ENCODE assay signal across 22 mouse cellular contexts in genomic region chr17:64467297-64467696, GRCm38 (mm10).
DNase-seq lines count a peak whose midpoint lies in the region; ATAC-seq and TF ChIP-seq lines count a peak whose summit lies in the region.
"Had no signal": no experiment of that assay in that cellular context is flagged by ENCODE, and none has a peak within 500 bp of the region (broad histone marks: within the 10 kb centered on the region; RNA-seq: fewer than 3 reads in every experiment).

No protein-coding gene starts in this region.

- no peak for TF ChIP-seq CTCF in left cerebral cortex, adult 2 months (IDR thresholded peaks at IDR 0.05)

- peaks cover 10% of the 10 kb centered on the region for H3K4me1 ChIP-seq in kidney, embryonic 15.5 days
- peaks cover 23% of the 10 kb centered on the region for H3K4me1 ChIP-seq in neural tube, embryonic 13.5 days (replicated peaks)
- no peaks in the 10 kb centered on the region; a peak in 1 of 4 replicates for H3K4me1 ChIP-seq in ES-E14 (ENCODE audit: control insufficient read depth in 2 of 2, insufficient read depth in 2 of 2, low read length in 2 of 2, poor library complexity in 1 of 2)
- peaks cover 26% of the 10 kb centered on the region for H3K4me1 ChIP-seq in limb, embryonic 10.5 days

- no peak overlapping the region for H3K9ac ChIP-seq in kidney, embryonic 15.5 days
- no peak overlapping the region for H3K9ac ChIP-seq in neural tube, embryonic 13.5 days
- H3K9ac ChIP-seq in ES-E14 (ENCODE audit: insufficient read depth, low read depth, low read length, poor library complexity, severe bottlenecking) = 0 out of 2 replicates have a peak overlapping the region, but pooled peaks have one; percentile 46
- H3K9ac ChIP-seq: forebrain, embryonic 13.5 days; hindbrain, embryonic 14.5 days had no signal

- H3K4me2 ChIP-seq in kidney, embryonic 15.5 days = no peak overlapping the region
- H3K4me2 ChIP-seq in neural tube, embryonic 13.5 days = no peak overlapping the region
- H3K4me2 ChIP-seq: forebrain, embryonic 13.5 days; hindbrain, embryonic 14.5 days had no signal

- in situ Hi-C loops in ES-E14 (cut with MboI; ENCODE audit: low sequenced_read_pairs in 2 of 2, unreplicated experiment in 2 of 2) = no loop called here

- H3K27ac ChIP-seq in kidney, embryonic 15.5 days = no peak overlapping the region
- H3K27ac ChIP-seq in neural tube, embryonic 13.5 days (replicated peaks) = no peak overlapping the region
- H3K27ac ChIP-seq in ES-E14 (ENCODE audit: insufficient read depth, low read depth, low read length, poor library complexity, severe bottlenecking) = no peak overlapping the region
- H3K27ac ChIP-seq in limb, embryonic 10.5 days = no peak overlapping the region
- no peak overlapping the region for H3K27ac ChIP-seq in left cerebral cortex, adult 2 months
- H3K27ac ChIP-seq: forebrain, embryonic 10.5 days; forebrain, embryonic 13.5 days; heart, adult 2 months; heart, embryonic 10.5 days; hindbrain, embryonic 14.5 days; hindbrain, postnatal 0 days had no signal

- 0 out of 2 replicates have a peak, but pooled peaks have one; percentile 33 for ATAC-seq in kidney, embryonic 15.5 days (replicated peaks; ENCODE audit: low FRiP score)
- peak; percentile 49; the same call in 1 of the 2 replicates for ATAC-seq in neural tube, embryonic 13.5 days (ENCODE audit: low read depth)
- ATAC-seq: CD4-positive, CD25-positive, alpha-beta regulatory T cell, adult 4 months; forebrain, embryonic 13.5 days; forebrain, embryonic 16.5 days; hindbrain, postnatal 0 days; inflammation-experienced regulatory T-cells, adult 6 months had no signal

- H3K27me3 ChIP-seq in kidney, embryonic 15.5 days = 0 out of 2 replicates have a peak, but pooled peaks cover 2% of the 10 kb centered on the region
- no peaks in the 10 kb centered on the region for H3K27me3 ChIP-seq in neural tube, embryonic 13.5 days
- no peaks in the 10 kb centered on the region for H3K27me3 ChIP-seq in limb, embryonic 10.5 days (ENCODE audit: low read depth, poor library complexity, severe bottlenecking)
- H3K27me3 ChIP-seq: forebrain, embryonic 13.5 days had no signal

- intact Hi-C loops in left cerebral cortex, adult 2 months (cut with DNase I) = no loop called here

- no peaks in the 10 kb centered on the region for H3K9me3 ChIP-seq in kidney, embryonic 15.5 days (replicated peaks)
- no peaks in the 10 kb centered on the region for H3K9me3 ChIP-seq in neural tube, embryonic 13.5 days
- H3K9me3 ChIP-seq in ES-E14 (ENCODE audit: control insufficient read depth, insufficient read depth, low read depth, low read length) = no peaks in the 10 kb centered on the region
- no peaks in the 10 kb centered on the region for H3K9me3 ChIP-seq in limb, embryonic 10.5 days (replicated peaks)
- H3K9me3 ChIP-seq: forebrain, embryonic 10.5 days; forebrain, embryonic 13.5 days; heart, embryonic 10.5 days had no signal

- 53% methylated on average over 12 of the region's 12 CpGs for WGBS in kidney, embryonic 15.5 days
- 67% methylated on average over 10 of the region's 12 CpGs for WGBS in neural tube, embryonic 13.5 days
- 76% methylated on average over 10 of the region's 12 CpGs for WGBS in limb, embryonic 10.5 days

- no peak for DNase-seq in kidney, postnatal 36 days
- DNase-seq in neural tube, embryonic 10.5 days (ENCODE audit: extremely low spot score, low spot score) = no peak
- peak; percentile 11 for DNase-seq in ES-E14 (ENCODE audit: low read depth, low spot score)
- DNase-seq in limb, embryonic 10.5 days (ENCODE audit: low spot score) = no peak
- DNase-seq in left cerebral cortex, adult 2 months (ENCODE audit: extremely low spot score in 1 of 2, low spot score in 2 of 2) = no peak
- DNase-seq: adrenal gland, adult 2 months; adrenal gland, postnatal 14 days; cerebellum, adult 11 months; cerebellum, adult 8-10 months; gastrocnemius, postnatal 10 days; gastrocnemius, postnatal 36 days; heart, adult 2 months had no signal

- no peak overlapping the region for H3K4me3 ChIP-seq in kidney, embryonic 15.5 days (replicated peaks)
- H3K4me3 ChIP-seq in neural tube, embryonic 13.5 days = no peak overlapping the region
- H3K4me3 ChIP-seq in ES-E14 (ENCODE audit: insufficient read depth in 1 of 2, low read depth in 1 of 2, low read length in 2 of 2, poor library complexity in 1 of 2, severe bottlenecking in 1 of 2) = peak overlapping the region; percentile 10 to 48; a peak in 1 of 4 replicates
- no peak overlapping the region for H3K4me3 ChIP-seq in limb, embryonic 10.5 days
- H3K4me3 ChIP-seq in left cerebral cortex, adult 2 months = no peak overlapping the region
- H3K4me3 ChIP-seq: forebrain, embryonic 10.5 days; forebrain, embryonic 13.5 days; heart, adult 2 months; heart, embryonic 10.5 days had no signal

- no peaks in the 10 kb centered on the region for H3K36me3 ChIP-seq in kidney, embryonic 15.5 days
- H3K36me3 ChIP-seq in neural tube, embryonic 13.5 days = no peaks in the 10 kb centered on the region
- H3K36me3 ChIP-seq in ES-E14 (ENCODE audit: control insufficient read depth, insufficient read depth, low read length, poor library complexity, severe bottlenecking) = no peaks in the 10 kb centered on the region
- no peaks in the 10 kb centered on the region for H3K36me3 ChIP-seq in limb, embryonic 10.5 days
- H3K36me3 ChIP-seq: forebrain, embryonic 10.5 days; heart, embryonic 10.5 days had no signal

TF ChIP-seq in ES-E14, 5 proteins besides CTCF, POLR2A, EP300 and RAD21:
- TF ChIP-seq ZNF384 (IDR thresholded peaks at IDR 0.05; ENCODE audit: low read depth, low read length) = no peak
- no peak for TF ChIP-seq CHD2 (IDR thresholded peaks at IDR 0.05; ENCODE audit: low read depth, low read length)
- TF ChIP-seq MAFK (IDR thresholded peaks at IDR 0.05; ENCODE audit: insufficient read depth, low read depth, low read length) = no peak
- no peak for TF ChIP-seq HCFC1 (IDR thresholded peaks at IDR 0.05; ENCODE audit: borderline replicate concordance, insufficient read depth, low read length)
- TF ChIP-seq ZC3H11A (IDR thresholded peaks at IDR 0.05; ENCODE audit: borderline replicate concordance, low read depth, low read length) = no peak

Comparison
In these comparisons a context has a peak if more than half of its experiments do, and no peak if none do; other contexts are left out.
1. H3K4me3 ChIP-seq: peak in ES-E14 (2 of 2); none in kidney, embryonic 15.5 days (single experiment), neural tube, embryonic 13.5 days (single experiment), limb, embryonic 10.5 days (single experiment) and left cerebral cortex, adult 2 months (single experiment).